Mouse (Mus musculus) heart, embryonic 12.5 days (tissue): Measurements from ENCODE around the gene Efhd2. TPM values are rescaled to one million over a fixed set of nuclear protein-coding genes. Genes with fewer than 3 reads are reported as not detected.
A peak's percentile ranks its signal among the peaks of the same experiment; 100 is the strongest.

Source experiments
- ATAC-seq: fragments of 200-750 bp; cut with Nextera tagmentation; 2 replicates; pipeline ENCODE4 v1.8.0; 2017; ENCODE audit warnings: moderate TSS enrichment, moderate library complexity; ENCODE audit not compliant: insufficient number of reproducible peaks, low FRiP score
- H3K27ac ChIP-seq: fragments of 300-500 bp; sonication (generic); 2 replicates; pipeline ENCODE4 v1.5.1; 2016; ENCODE audit warnings: mild to moderate bottlenecking, moderate library complexity; ENCODE audit not compliant: poor library complexity, severe bottlenecking
- H3K27me3 ChIP-seq: fragments of 300-500 bp; sonication (generic); replicated peaks from 2 replicates; pipeline ENCODE4 v1.6.1; 2016; ENCODE audit warnings: mild to moderate bottlenecking, moderate library complexity
- H3K36me3 ChIP-seq: fragments of 300-500 bp; sonication (generic); 2 replicates; pipeline ENCODE4 v1.6.1; 2016; ENCODE audit warnings: mild to moderate bottlenecking, moderate library complexity
- H3K4me1 ChIP-seq: fragments of 300-500 bp; sonication (generic); replicated peaks from 2 replicates; pipeline ENCODE4 v1.6.1; 2016; ENCODE audit warnings: mild to moderate bottlenecking
- H3K4me2 ChIP-seq: fragments of 300-500 bp; sonication (generic); 2 replicates; pipeline ENCODE4 v1.6.1; 2016; ENCODE audit warnings: mild to moderate bottlenecking, moderate library complexity
- H3K4me3 ChIP-seq: fragments of 300-500 bp; sonication (generic); 2 replicates; pipeline ENCODE4 v1.5.1; 2016; ENCODE audit warnings: mild to moderate bottlenecking
- H3K9ac ChIP-seq: fragments of 300-500 bp; sonication (generic); 2 replicates; pipeline ENCODE4 v1.6.1; 2016; ENCODE audit warnings: mild to moderate bottlenecking, moderate library complexity
- H3K9me3 ChIP-seq: fragments of 300-500 bp; sonication (generic); replicated peaks from 2 replicates; pipeline ENCODE4 v1.6.1; 2016; ENCODE audit warnings: mild to moderate bottlenecking, moderate library complexity
- WGBS: fragments of 180-500 bp; shearing (Covaris S2); methylation state at CpG from one replicate; pipeline ENCODE4 v1.1.7; 2016; 5-methylcytosine and 5-hydroxymethylcytosine counted together
- polyA plus RNA-seq: library from polyadenylated mRNA; unstranded; fragments of >200 nt; fragmentation: Nextera tagmentation; extraction: Ambion mirVana; gene quantifications from 2 replicates; pipeline ENCODE4 v1.2.1, GENCODE M21; 2016

The Efhd2 gene
- polyA plus RNA-seq, 1 experiment from 2014 or later = 121 TPM

- ATAC-seq = no peak
- H3K4me1 ChIP-seq = peaks cover 67% of the 10 kb centered on the region
Measured at GRCm38 (mm10) chr4:141879875-141880274, 5.2 kb upstream of the Efhd2 start.

GRCm38 (mm10) chr4:141879074-141879473 lies 4.4 kb upstream of the Efhd2 start:
- Histone ChIP-seq H3K36me3 (no peaks in the 10 kb centered on the region), H3K9ac (no peak overlapping the region), H3K4me1 (peaks cover 61% of the 10 kb centered on the region), H3K9me3 (no peaks in the 10 kb centered on the region), H3K27me3 (no peaks in the 10 kb centered on the region), H3K4me3 (no peak overlapping the region), H3K4me2 (no peak overlapping the region), H3K27ac (peak overlapping the region; percentile 32)
- ATAC-seq = no peak
- WGBS = 38% methylated on average over 4 of the region's 4 CpGs

More at GRCm38 (mm10) chr4:141879875-141880274, 5.2 kb upstream of the Efhd2 start:
- Histone ChIP-seq H3K4me2 (no peak overlapping the region), H3K9me3 (no peaks in the 10 kb centered on the region), H3K27ac (no peak overlapping the region), H3K9ac (no peak overlapping the region), H3K36me3 (no peaks in the 10 kb centered on the region), H3K4me3 (no peak overlapping the region), H3K27me3 (no peaks in the 10 kb centered on the region)
- WGBS = 45% methylated on average over 9 of the region's 9 CpGs

- no peak for ATAC-seq
- Histone ChIP-seq H3K36me3 (no peaks in the 10 kb centered on the region), H3K27ac (peak overlapping the region; percentile 32), H3K4me1 (peaks cover 61% of the 10 kb centered on the region), H3K4me2 (no peak overlapping the region), H3K4me3 (no peak overlapping the region), H3K27me3 (no peaks in the 10 kb centered on the region), H3K9ac (no peak overlapping the region), H3K9me3 (no peaks in the 10 kb centered on the region)
- WGBS = 51% methylated on average over 7 of the region's 7 CpGs
Measured at GRCm38 (mm10) chr4:141878621-141879020, 3.9 kb upstream of the Efhd2 start.

GRCm38 (mm10) chr4:141875481-141876108 lies 875 bp upstream of the Efhd2 start:
- Histone ChIP-seq H3K27ac (peak overlapping the region; percentile 78), H3K4me2 (peak overlapping the region; percentile 92), H3K9ac (peak overlapping the region; percentile 93), H3K4me1 (peaks cover 65% of the 10 kb centered on the region), H3K36me3 (peaks cover 11% of the 10 kb centered on the region), H3K27me3 (no peaks in the 10 kb centered on the region), H3K9me3 (no peaks in the 10 kb centered on the region), H3K4me3 (peak overlapping the region; percentile 86)
- no peak for ATAC-seq
- WGBS = 7% methylated on average over 8 of the region's 8 CpGs

GRCm38 (mm10) chr4:141874111-141874600 lies 564 bp downstream of the Efhd2 start:
- H3K4me1 ChIP-seq = peaks cover 68% of the 10 kb centered on the region
- peak overlapping the region; percentile 86 for H3K4me3 ChIP-seq
- no peaks in the 10 kb centered on the region for H3K9me3 ChIP-seq
- peak overlapping the region; percentile 93 for H3K9ac ChIP-seq
- ATAC-seq = peak; percentile 6; the same call in 1 of the 2 replicates
- WGBS = 1% methylated on average over 19 of the region's 19 CpGs
- H3K4me2 ChIP-seq = peak overlapping the region; percentile 92
- peaks cover 24% of the 10 kb centered on the region for H3K36me3 ChIP-seq
- H3K27ac ChIP-seq = peak overlapping the region; percentile 78
- H3K27me3 ChIP-seq = no peaks in the 10 kb centered on the region

GRCm38 (mm10) chr4:141872977-141873376 lies 1.7 kb downstream of the Efhd2 start:
- ATAC-seq = no peak
- peak overlapping the region; percentile 86 for H3K4me3 ChIP-seq
- H3K27me3 ChIP-seq = no peaks in the 10 kb centered on the region
- peak overlapping the region; percentile 93 for H3K9ac ChIP-seq
- peaks cover 72% of the 10 kb centered on the region for H3K4me1 ChIP-seq
- H3K36me3 ChIP-seq = peaks cover 26% of the 10 kb centered on the region
- no peaks in the 10 kb centered on the region for H3K9me3 ChIP-seq
- H3K27ac ChIP-seq = no peak overlapping the region
- peak overlapping the region; percentile 92 for H3K4me2 ChIP-seq
- WGBS = 50% methylated on average over 9 of the region's 9 CpGs

GRCm38 (mm10) chr4:141871909-141872308 lies 2.8 kb downstream of the Efhd2 start:
- Histone ChIP-seq H3K4me2 (peak overlapping the region; percentile 92), H3K36me3 (peaks cover 26% of the 10 kb centered on the region), H3K9me3 (no peaks in the 10 kb centered on the region), H3K4me1 (peaks cover 83% of the 10 kb centered on the region), H3K27ac (peak overlapping the region; percentile 63), H3K4me3 (peak overlapping the region; percentile 86), H3K27me3 (no peaks in the 10 kb centered on the region), H3K9ac (peak overlapping the region; percentile 93)
- no peak for ATAC-seq
- 33% methylated on average over 9 of the region's 9 CpGs for WGBS

GRCm38 (mm10) chr4:141871333-141871725 lies 3.4 kb downstream of the Efhd2 start:
- H3K4me3 ChIP-seq = 0 out of 2 replicates have a peak overlapping the region, but pooled peaks have one; percentile 86
- H3K4me1 ChIP-seq = peaks cover 85% of the 10 kb centered on the region
- peaks cover 26% of the 10 kb centered on the region for H3K36me3 ChIP-seq
- ATAC-seq = no peak
- WGBS = 86% methylated on average over 3 of the region's 3 CpGs
- H3K27me3 ChIP-seq = no peaks in the 10 kb centered on the region
- H3K9me3 ChIP-seq = no peaks in the 10 kb centered on the region
- no peak overlapping the region for H3K27ac ChIP-seq
- peak overlapping the region; percentile 93 for H3K9ac ChIP-seq
- H3K4me2 ChIP-seq = peak overlapping the region; percentile 92

GRCm38 (mm10) chr4:141870666-141871332 lies 3.9 kb downstream of the Efhd2 start:
- H3K9ac ChIP-seq = peak overlapping the region; percentile 31; the same call in 1 of the 2 replicates
- peak overlapping the region; percentile 19; the same call in 1 of the 2 replicates for H3K27ac ChIP-seq
- no peak overlapping the region for H3K4me3 ChIP-seq
- peaks cover 85% of the 10 kb centered on the region for H3K4me1 ChIP-seq
- H3K9me3 ChIP-seq = no peaks in the 10 kb centered on the region
- peaks cover 26% of the 10 kb centered on the region for H3K36me3 ChIP-seq
- 68% methylated on average over 11 of the region's 11 CpGs for WGBS
- no peak overlapping the region for H3K4me2 ChIP-seq
- no peaks in the 10 kb centered on the region for H3K27me3 ChIP-seq
- ATAC-seq = no peak

GRCm38 (mm10) chr4:141869436-141870215 lies 5.1 kb downstream of the Efhd2 start:
- Histone ChIP-seq H3K4me1 (peaks cover 86% of the 10 kb centered on the region), H3K36me3 (peaks cover 36% of the 10 kb centered on the region), H3K27ac (peak overlapping the region; percentile 50), H3K9ac (peak overlapping the region; percentile 31; the same call in 1 of the 2 replicates), H3K4me3 (no peak overlapping the region), H3K4me2 (0 out of 2 replicates have a peak overlapping the region, but pooled peaks have one; percentile 5), H3K9me3 (no peaks in the 10 kb centered on the region), H3K27me3 (no peaks in the 10 kb centered on the region)
- WGBS = 62% methylated on average over 5 of the region's 5 CpGs
- ATAC-seq = no peak

GRCm38 (mm10) chr4:141868051-141868450 lies 6.7 kb downstream of the Efhd2 start:
- Histone ChIP-seq H3K27ac (peak overlapping the region; percentile 94), H3K4me2 (peak overlapping the region; percentile 49), H3K27me3 (no peaks in the 10 kb centered on the region), H3K9ac (0 out of 2 replicates have a peak overlapping the region, but pooled peaks have one; percentile 26), H3K9me3 (no peaks in the 10 kb centered on the region), H3K36me3 (peaks cover 44% of the 10 kb centered on the region), H3K4me1 (peaks cover 96% of the 10 kb centered on the region), H3K4me3 (no peak overlapping the region)
- WGBS = 81% methylated on average over 10 of the region's 10 CpGs
- ATAC-seq = no peak
